Mouse (Mus musculus) neural tube, embryonic 14.5 days (tissue): ENCODE measurements around the gene Gm17606. TPM values are rescaled to one million over a fixed set of nuclear protein-coding genes. Genes with fewer than 3 reads are reported as not detected.

Experiments
- ATAC-seq: fragments of 200-750 bp; cut with Nextera tagmentation; 2 replicates; pipeline ENCODE4 v1.8.0; 2017; ENCODE audit warnings: low read depth, mild to moderate bottlenecking, moderate TSS enrichment, moderate library complexity
- H3K27ac ChIP-seq: fragments of 300-500 bp; sonication (generic); 2 replicates; pipeline ENCODE4 v1.5.1; 2014; ENCODE audit warnings: low read depth, mild to moderate bottlenecking, control low read depth, low read length, moderate library complexity, mixed read lengths
- H3K27me3 ChIP-seq: fragments of 300-500 bp; sonication (generic); 2 replicates; pipeline ENCODE4 v1.6.1; 2014; ENCODE audit warnings: low read length; ENCODE audit not compliant: control insufficient read depth, insufficient read depth
- H3K36me3 ChIP-seq: fragments of 300-500 bp; sonication (generic); 2 replicates; pipeline ENCODE4 v1.6.1; 2014; ENCODE audit warnings: low read length, mixed read lengths; ENCODE audit not compliant: control insufficient read depth, insufficient read depth
- H3K4me1 ChIP-seq: fragments of 300-500 bp; sonication (generic); 2 replicates; pipeline ENCODE4 v1.6.1; 2014; ENCODE audit warnings: low read length; ENCODE audit not compliant: control insufficient read depth, insufficient read depth
- H3K4me2 ChIP-seq: fragments of 300-500 bp; sonication (generic); 2 replicates; pipeline ENCODE4 v1.6.1; 2014; ENCODE audit warnings: mild to moderate bottlenecking, low read depth, low read length, control low read depth
- H3K4me3 ChIP-seq: fragments of 300-500 bp; sonication (generic); 2 replicates; pipeline ENCODE4 v1.5.1; 2014; ENCODE audit warnings: low read depth, low read length, control low read depth, mixed read lengths
- H3K9ac ChIP-seq: fragments of 300-500 bp; sonication (generic); replicated peaks from 2 replicates; pipeline ENCODE4 v1.6.1; 2014; ENCODE audit warnings: low read depth, mild to moderate bottlenecking, control low read depth, low read length, mixed read lengths
- H3K9me3 ChIP-seq: fragments of 300-500 bp; sonication (generic); 2 replicates; pipeline ENCODE4 v1.6.1; 2016; ENCODE audit warnings: low read length; ENCODE audit not compliant: control insufficient read depth
- WGBS: fragments of 180-500 bp; shearing (Covaris S2); extraction: QIAGEN DNeasy Blood & Tissue Kit; methylation state at CpG from one replicate; pipeline ENCODE4 v1.1.7; 2014; 5-methylcytosine and 5-hydroxymethylcytosine counted together
- polyA plus RNA-seq: library from polyadenylated mRNA; unstranded; fragments of >200 nt; fragmentation: Nextera tagmentation; extraction: Ambion mirVana; gene quantifications from 2 replicates; pipeline ENCODE4 v1.2.1, GENCODE M21; 2014

The Gm17606 gene
- polyA plus RNA-seq, 1 experiment from 2014 or later: not detected

DNA sequence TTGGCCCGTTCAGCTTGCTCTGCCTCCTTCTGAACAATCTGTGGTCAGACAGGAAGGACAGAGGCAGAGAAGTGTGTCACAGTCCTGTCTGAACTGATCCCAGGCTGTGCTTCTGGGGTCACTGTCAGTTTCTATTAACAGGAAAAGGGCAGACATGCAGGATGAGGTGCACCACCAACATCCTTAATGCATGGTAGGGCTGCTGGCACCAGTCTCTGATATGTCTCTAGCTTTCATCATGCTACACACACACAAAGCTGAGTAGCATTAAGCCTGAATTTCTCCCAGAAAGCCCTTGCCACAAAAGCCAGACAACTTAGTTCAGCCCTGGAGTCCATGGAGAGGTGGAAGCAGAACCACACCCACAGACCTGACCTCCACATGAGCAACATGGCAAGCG lies 2.3 kb downstream of the Gm17606 start:
- Histone ChIP-seq H3K9ac (no peak overlapping the region), H3K27ac (no peak overlapping the region), H3K9me3 (no peaks in the 10 kb centered on the region), H3K4me3 (no peak overlapping the region), H3K4me1 (peaks cover 14% of the 10 kb centered on the region), H3K36me3 (peaks cover 58% of the 10 kb centered on the region), H3K27me3 (no peaks in the 10 kb centered on the region), H3K4me2 (no peak overlapping the region)
- no peak for ATAC-seq
- WGBS: 87% methylated on average over 2 of the region's 2 CpGs

DNA sequence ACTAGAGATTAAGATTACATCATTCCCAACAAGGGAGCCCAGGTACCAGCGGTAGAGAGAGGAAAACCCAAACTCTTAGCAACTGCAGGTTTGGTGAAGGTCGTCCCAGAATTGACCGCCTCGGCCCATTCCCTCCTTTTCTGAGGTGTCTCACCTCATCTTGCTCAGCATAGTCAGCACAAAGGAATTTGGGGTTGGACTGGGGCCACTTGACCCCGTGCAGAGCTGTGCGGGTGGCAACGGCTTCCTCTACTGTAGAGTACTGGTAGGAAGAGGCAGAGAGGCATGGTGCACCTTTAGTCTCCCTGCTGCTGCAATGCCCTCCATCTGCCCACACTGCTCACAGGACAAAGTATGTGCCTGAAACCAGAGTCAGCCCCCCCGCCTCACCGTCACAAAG lies 3.5 kb downstream of the Gm17606 start:
- H3K36me3 ChIP-seq: peaks cover 66% of the 10 kb centered on the region
- peaks cover 15% of the 10 kb centered on the region for H3K4me1 ChIP-seq
- H3K27ac ChIP-seq: no peak overlapping the region
- H3K27me3 ChIP-seq: no peaks in the 10 kb centered on the region
- no peaks in the 10 kb centered on the region for H3K9me3 ChIP-seq
- H3K4me2 ChIP-seq: no peak overlapping the region
- ATAC-seq: no peak
- WGBS: 96% methylated on average over 9 of the region's 9 CpGs
- H3K4me3 ChIP-seq: no peak overlapping the region
- no peak overlapping the region for H3K9ac ChIP-seq

DNA sequence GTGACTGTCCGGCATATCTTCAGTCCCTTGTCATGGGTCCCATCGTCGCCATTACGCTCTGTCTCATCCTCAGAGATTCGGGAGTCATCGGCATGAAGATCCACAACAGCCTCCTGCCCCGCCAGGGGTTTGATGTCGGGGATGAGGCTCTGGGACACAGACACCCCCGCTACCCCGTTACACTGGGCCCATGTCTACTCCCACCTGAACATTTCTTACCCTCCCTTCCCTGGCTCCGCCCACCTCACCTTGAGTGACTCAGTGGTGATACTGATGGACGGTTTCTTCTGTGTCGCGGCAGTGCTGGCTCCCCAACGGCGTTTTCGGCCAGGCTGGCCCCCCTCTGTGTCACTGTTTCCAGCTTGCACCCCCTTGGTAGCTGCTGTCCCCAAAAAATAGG lies 5.7 kb downstream of the Gm17606 start:
- WGBS: 97% methylated on average over 17 of the region's 17 CpGs
- no peak for ATAC-seq
- Histone ChIP-seq H3K4me1 (peaks cover 16% of the 10 kb centered on the region), H3K4me2 (no peak overlapping the region), H3K27ac (no peak overlapping the region), H3K4me3 (no peak overlapping the region), H3K27me3 (no peaks in the 10 kb centered on the region), H3K36me3 (peaks cover 83% of the 10 kb centered on the region), H3K9ac (no peak overlapping the region), H3K9me3 (no peaks in the 10 kb centered on the region)

GRCm38 (mm10) chr14:54646898-54647636 lies 6.3 kb downstream of the Gm17606 start:
- Histone ChIP-seq H3K36me3 (peaks cover 87% of the 10 kb centered on the region), H3K9me3 (no peaks in the 10 kb centered on the region), H3K27me3 (no peaks in the 10 kb centered on the region), H3K9ac (no peak overlapping the region), H3K4me1 (peaks cover 21% of the 10 kb centered on the region), H3K4me3 (no peak overlapping the region), H3K27ac (no peak overlapping the region), H3K4me2 (no peak overlapping the region)
- no peak for ATAC-seq
- 93% methylated on average over 8 of the region's 8 CpGs for WGBS

DNA sequence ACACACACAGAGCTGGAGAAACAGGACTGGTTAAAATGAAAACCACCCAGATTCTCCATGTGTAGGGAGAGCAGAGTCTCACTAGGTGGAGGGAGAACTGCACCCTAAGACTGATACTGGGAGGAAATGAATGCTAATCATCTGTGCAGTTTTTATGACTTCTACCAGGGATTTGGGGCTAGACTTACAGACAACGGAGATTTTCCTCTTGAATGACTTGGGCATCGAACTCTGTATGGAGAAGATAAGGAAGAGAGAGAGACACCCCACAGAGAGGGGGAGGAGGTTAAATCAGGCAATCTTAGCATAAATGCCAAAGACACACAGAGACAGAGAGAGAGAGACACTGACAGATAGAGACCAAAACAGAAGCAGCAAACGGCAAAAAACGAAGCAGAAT lies 7.1 kb downstream of the Gm17606 start:
- no peak overlapping the region for H3K27ac ChIP-seq
- no peaks in the 10 kb centered on the region for H3K27me3 ChIP-seq
- ATAC-seq: no peak
- 81% methylated on average over 4 of the region's 4 CpGs for WGBS
- H3K4me1 ChIP-seq: peaks cover 24% of the 10 kb centered on the region
- no peak overlapping the region for H3K4me3 ChIP-seq
- H3K9me3 ChIP-seq: no peaks in the 10 kb centered on the region
- H3K36me3 ChIP-seq: peaks cover 79% of the 10 kb centered on the region
- H3K4me2 ChIP-seq: no peak overlapping the region
- no peak overlapping the region for H3K9ac ChIP-seq

- peak overlapping the region; percentile 6; the same call in 1 of the 2 replicates for H3K4me2 ChIP-seq
- ATAC-seq: peak; percentile 38
- H3K9ac ChIP-seq: no peak overlapping the region
- peaks cover 52% of the 10 kb centered on the region for H3K36me3 ChIP-seq
- WGBS: 69% methylated on average over 23 of the region's 23 CpGs
- no peaks in the 10 kb centered on the region for H3K9me3 ChIP-seq
- H3K27me3 ChIP-seq: no peaks in the 10 kb centered on the region
- H3K27ac ChIP-seq: no peak overlapping the region
- peaks cover 24% of the 10 kb centered on the region for H3K4me1 ChIP-seq
- no peak overlapping the region for H3K4me3 ChIP-seq
These were observed 10.1 kb downstream of the Gm17606 start for GRCm38 (mm10) chr14:54650621-54651454.

DNA sequence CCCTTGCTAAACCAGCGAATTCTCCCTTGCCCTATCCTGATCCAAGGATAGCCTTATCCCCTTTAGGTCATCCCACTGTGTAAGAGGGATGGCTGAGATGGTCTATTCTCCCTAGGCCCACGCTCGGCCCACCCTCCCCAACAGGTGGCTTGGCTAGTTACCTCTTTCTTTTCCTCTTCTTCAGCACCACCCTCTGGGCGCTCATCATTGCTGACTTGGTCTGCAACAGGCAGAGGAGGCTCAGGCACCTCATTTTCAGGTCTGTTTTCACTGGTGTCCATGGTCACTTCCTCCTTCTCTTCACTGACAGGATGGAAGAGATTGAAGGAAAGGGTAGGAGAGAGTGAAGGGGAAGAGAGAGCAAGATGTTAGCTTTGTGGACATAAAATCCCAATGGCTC lies 10.8 kb downstream of the Gm17606 start:
- WGBS: 80% methylated on average over 4 of the region's 4 CpGs
- Histone ChIP-seq H3K4me2 (peak overlapping the region; percentile 6; the same call in 1 of the 2 replicates), H3K4me1 (peaks cover 24% of the 10 kb centered on the region), H3K27me3 (no peaks in the 10 kb centered on the region), H3K9ac (no peak overlapping the region), H3K4me3 (peak overlapping the region; percentile 63; the same call in 1 of the 2 replicates), H3K36me3 (peaks cover 51% of the 10 kb centered on the region), H3K27ac (no peak overlapping the region), H3K9me3 (no peaks in the 10 kb centered on the region)
- 0 out of 2 replicates have a peak, but pooled peaks have one; percentile 11 for ATAC-seq

DNA sequence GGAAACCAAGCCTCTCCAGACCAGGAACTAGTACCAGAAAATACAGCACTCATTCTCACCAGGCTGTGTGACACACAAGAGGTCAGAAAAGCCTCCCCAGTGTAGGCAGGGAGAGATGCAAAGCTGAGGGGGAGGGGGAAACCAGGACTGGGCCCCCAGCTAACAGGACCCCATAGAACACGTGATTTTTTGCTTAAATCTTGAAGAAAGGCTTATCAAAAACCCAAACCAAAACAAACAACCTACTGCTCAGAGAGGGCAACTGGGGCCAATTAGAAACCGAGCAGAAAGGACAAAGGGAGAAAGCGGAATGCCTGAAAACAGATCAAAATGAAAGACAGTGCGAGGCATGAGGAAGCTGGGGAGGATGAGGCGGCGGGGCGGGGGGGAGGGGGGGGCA lies 12.0 kb downstream of the Gm17606 start:
- ATAC-seq: no peak
- Histone ChIP-seq H3K27ac (peak overlapping the region; percentile 79), H3K9ac (peak overlapping the region; percentile 78), H3K27me3 (no peaks in the 10 kb centered on the region), H3K4me1 (peaks cover 24% of the 10 kb centered on the region), H3K4me3 (peak overlapping the region; percentile 63), H3K36me3 (peaks cover 40% of the 10 kb centered on the region), H3K4me2 (peak overlapping the region; percentile 85), H3K9me3 (no peaks in the 10 kb centered on the region)
- under 1% methylated on average over 7 of the region's 7 CpGs for WGBS

- H3K4me3 ChIP-seq: peak overlapping the region; percentile 63
- H3K27ac ChIP-seq: peak overlapping the region; percentile 79
- WGBS: under 1% methylated on average over 12 of the region's 12 CpGs
- peaks cover 23% of the 10 kb centered on the region for H3K4me1 ChIP-seq
- no peaks in the 10 kb centered on the region for H3K9me3 ChIP-seq
- H3K27me3 ChIP-seq: no peaks in the 10 kb centered on the region
- peak; percentile 89 for ATAC-seq
- peaks cover 39% of the 10 kb centered on the region for H3K36me3 ChIP-seq
- H3K4me2 ChIP-seq: peak overlapping the region; percentile 85
- peak overlapping the region; percentile 78 for H3K9ac ChIP-seq
These were observed 12.7 kb downstream of the Gm17606 start for GRCm38 (mm10) chr14:54653496-54653895.
